Mouse (Mus musculus) cerebellum, adult 2 months (tissue): ENCODE results near the gene Sema6c.

Experiments used
- CTCF ChIP-seq: fragments of 200-500 bp; IDR thresholded peaks from 2 replicates; pipeline ENCODE4 v1.5.1; 2011; ENCODE audit warnings: low read depth, mild to moderate bottlenecking, control low read depth, low read length, moderate library complexity, borderline replicate concordance; ENCODE audit not compliant: insufficient read depth
- POLR2A ChIP-seq: fragments of 200-500 bp; IDR thresholded peaks from 2 replicates; pipeline ENCODE4 v1.6.1; 2011; ENCODE audit warnings: low read length, control low read depth, borderline replicate concordance; ENCODE audit not compliant: insufficient read depth

GRCm38 (mm10) chr3:95117751-95118150 is 42.5 kb upstream of the Sema6c start:
- TF ChIP-seq CTCF (no peak), POLR2A (no peak)
